Mouse (Mus musculus): ENCODE data around the gene Fosl2. TPM values are rescaled to one million over a fixed set of nuclear protein-coding genes. Genes with fewer than 3 reads are reported as not detected.

The Fosl2 gene
- polyA plus RNA-seq, 1 experiment from 2014 or later, result 0.80 TPM

DNA sequence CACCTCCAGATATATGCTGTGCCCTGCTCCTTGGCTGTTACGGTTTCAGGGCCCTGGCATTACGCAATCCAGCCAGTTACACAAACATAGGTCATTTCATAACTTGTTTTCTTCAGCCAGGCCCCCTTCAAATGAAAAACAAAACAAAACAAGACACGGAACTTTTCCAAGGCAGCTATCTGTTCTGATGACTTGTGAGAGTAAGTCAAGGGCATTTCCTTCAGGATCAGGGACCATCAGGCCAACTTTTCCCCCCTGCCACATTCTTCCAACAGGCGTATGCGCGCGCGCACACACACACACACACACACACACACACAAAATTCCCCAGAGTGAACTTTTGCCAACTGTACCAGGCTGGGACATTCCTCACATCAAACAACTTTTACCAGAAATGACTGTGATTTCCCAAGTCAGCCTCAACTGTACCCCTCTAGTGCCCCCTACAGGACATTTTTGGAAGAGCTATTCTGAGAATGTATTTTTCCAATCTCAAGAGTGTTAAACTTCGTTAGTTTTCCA is 4.0 kb downstream of the Fosl2 start:
- no peaks in the 10 kb centered on the region for H3K9me3 ChIP-seq (ENCODE audit: control insufficient read depth, low read length)
- no peak overlapping the region for H3K9ac ChIP-seq
- no peak overlapping the region for H3K4me2 ChIP-seq (replicated peaks)
- no peak overlapping the region for H3K27ac ChIP-seq
- peak; percentile 89 for DNase-seq (ENCODE audit: low spot score)
- WGBS, result 56% methylated on average over 9 of the region's 9 CpGs
- H3K36me3 ChIP-seq (replicated peaks; ENCODE audit: control insufficient read depth, insufficient read depth), result no peaks in the 10 kb centered on the region
- H3K27me3 ChIP-seq (ENCODE audit: control insufficient read depth, insufficient read depth, low read length), result peaks cover 33% of the 10 kb centered on the region
- H3K4me3 ChIP-seq (replicated peaks; ENCODE audit: low read length), result no peak overlapping the region
- 0 out of 2 replicates have a peak, but pooled peaks cover under 1% of the 10 kb centered on the region for H3K4me1 ChIP-seq (replicated peaks; ENCODE audit: control insufficient read depth, insufficient read depth, low read length)
- ATAC-seq (ENCODE audit: low FRiP score), result no peak

GRCm38 (mm10) chr5:32141899-32142298 is 6.3 kb downstream of the Fosl2 start:
- Histone ChIP-seq H3K36me3 (replicated peaks; ENCODE audit: control insufficient read depth, insufficient read depth) (no peaks in the 10 kb centered on the region), H3K27me3 (ENCODE audit: control insufficient read depth, insufficient read depth, low read length) (peaks cover 22% of the 10 kb centered on the region), H3K4me3 (replicated peaks; ENCODE audit: low read length) (no peak overlapping the region), H3K4me2 (replicated peaks) (no peak overlapping the region), H3K27ac (no peak overlapping the region), H3K4me1 (replicated peaks; ENCODE audit: control insufficient read depth, insufficient read depth, low read length) (no peaks in the 10 kb centered on the region), H3K9me3 (ENCODE audit: control insufficient read depth, low read length) (no peaks in the 10 kb centered on the region), H3K9ac (no peak overlapping the region)
- ATAC-seq (ENCODE audit: low FRiP score), result no peak
- no peak for DNase-seq (ENCODE audit: low spot score)
- 85% methylated on average over 2 of the region's 2 CpGs for WGBS

GRCm38 (mm10) chr5:32143433-32143970 is 7.9 kb downstream of the Fosl2 start:
- no peaks in the 10 kb centered on the region for H3K36me3 ChIP-seq (replicated peaks; ENCODE audit: control insufficient read depth, insufficient read depth)
- no peak for ATAC-seq (ENCODE audit: low FRiP score)
- 74% methylated on average over 13 of the region's 13 CpGs for WGBS

GRCm38 (mm10) chr5:32146281-32146680 is 10.7 kb downstream of the Fosl2 start:
- Histone ChIP-seq H3K27me3 (ENCODE audit: control insufficient read depth, insufficient read depth, low read length) (no peaks in the 10 kb centered on the region; the same call in 1 of the 2 replicates), H3K27ac (no peak overlapping the region), H3K4me2 (replicated peaks) (no peak overlapping the region), H3K4me3 (replicated peaks; ENCODE audit: low read length) (no peak overlapping the region), H3K9me3 (ENCODE audit: control insufficient read depth, low read length) (no peaks in the 10 kb centered on the region), H3K36me3 (replicated peaks; ENCODE audit: control insufficient read depth, insufficient read depth) (no peaks in the 10 kb centered on the region), H3K4me1 (replicated peaks; ENCODE audit: control insufficient read depth, insufficient read depth, low read length) (no peaks in the 10 kb centered on the region), H3K9ac (no peak overlapping the region)
- WGBS, result 97% methylated on average over 6 of the region's 6 CpGs
- no peak for ATAC-seq (ENCODE audit: low FRiP score)
- no peak for DNase-seq (ENCODE audit: low spot score)

More at GRCm38 (mm10) chr5:32143433-32143970, 7.9 kb downstream of the Fosl2 start:
- H3K4me2 ChIP-seq (replicated peaks), result no peak overlapping the region
- H3K27ac ChIP-seq, result no peak overlapping the region
- H3K9ac ChIP-seq, result no peak overlapping the region
- H3K9me3 ChIP-seq (ENCODE audit: control insufficient read depth, low read length), result no peaks in the 10 kb centered on the region
- no peaks in the 10 kb centered on the region for H3K4me1 ChIP-seq (replicated peaks; ENCODE audit: control insufficient read depth, insufficient read depth, low read length)
- peaks cover 6% of the 10 kb centered on the region; the same call in 1 of the 2 replicates for H3K27me3 ChIP-seq (ENCODE audit: control insufficient read depth, insufficient read depth, low read length)
- DNase-seq (ENCODE audit: low spot score), result no peak
- H3K4me3 ChIP-seq (replicated peaks; ENCODE audit: low read length), result no peak overlapping the region

DNA sequence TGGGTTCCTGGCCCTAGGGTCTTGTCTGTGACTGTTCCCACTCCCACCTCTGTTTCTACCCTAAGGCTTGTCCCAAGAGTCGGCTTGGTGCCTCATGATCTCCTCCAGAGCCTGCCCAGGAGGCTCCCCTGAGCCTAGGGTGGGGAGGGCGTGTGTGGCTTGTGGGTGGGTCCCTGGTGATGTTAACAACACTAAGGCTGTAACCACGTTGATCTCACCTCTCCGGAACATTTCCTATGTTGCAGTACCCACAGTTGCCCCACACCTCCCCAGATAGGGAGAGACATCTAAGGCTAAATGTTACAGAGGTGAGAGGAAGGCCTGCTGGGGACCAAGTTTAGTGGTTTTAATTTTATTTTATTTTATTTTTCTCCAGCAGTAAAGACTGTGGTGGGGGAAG is 13.0 kb downstream of the Fosl2 start:
- no peak overlapping the region for H3K9ac ChIP-seq
- no peak for ATAC-seq (ENCODE audit: low FRiP score)
- H3K9me3 ChIP-seq (ENCODE audit: control insufficient read depth, low read length), result no peaks in the 10 kb centered on the region
- H3K27ac ChIP-seq, result no peak overlapping the region
- no peaks in the 10 kb centered on the region; the same call in 1 of the 2 replicates for H3K4me1 ChIP-seq (replicated peaks; ENCODE audit: control insufficient read depth, insufficient read depth, low read length)
- H3K4me3 ChIP-seq (replicated peaks; ENCODE audit: low read length), result no peak overlapping the region
- H3K4me2 ChIP-seq (replicated peaks), result no peak overlapping the region
- 84% methylated on average over 4 of the region's 4 CpGs for WGBS
- no peaks in the 10 kb centered on the region for H3K36me3 ChIP-seq (replicated peaks; ENCODE audit: control insufficient read depth, insufficient read depth)
- no peak for DNase-seq (ENCODE audit: low spot score)
- H3K27me3 ChIP-seq (ENCODE audit: control insufficient read depth, insufficient read depth, low read length), result no peaks in the 10 kb centered on the region; the same call in 1 of the 2 replicates

DNA sequence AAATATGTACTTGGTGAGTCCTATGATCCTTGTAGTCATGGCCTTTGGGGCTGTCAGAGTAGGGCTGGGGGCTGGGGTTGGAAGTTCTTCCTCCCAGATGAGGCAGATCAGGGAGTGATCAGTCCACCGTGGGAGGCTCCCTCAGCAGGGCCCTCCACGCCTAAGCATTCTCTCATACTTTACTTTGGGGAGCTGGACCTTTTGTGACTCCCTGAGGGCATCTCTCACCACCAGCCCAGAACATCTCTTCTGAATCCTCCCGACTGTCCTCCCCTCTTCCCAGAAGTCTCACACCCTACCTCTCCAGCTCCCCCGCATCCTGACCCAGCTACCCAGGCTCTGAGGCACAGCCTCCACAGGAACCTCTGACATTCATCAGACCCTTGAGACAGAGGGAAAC is 15.6 kb downstream of the Fosl2 start:
- DNase-seq (ENCODE audit: low spot score) (no peak), ATAC-seq (ENCODE audit: low FRiP score) (no peak)
- Histone ChIP-seq H3K4me2 (replicated peaks) (no peak overlapping the region), H3K27me3 (ENCODE audit: control insufficient read depth, insufficient read depth, low read length) (no peaks in the 10 kb centered on the region; the same call in 1 of the 2 replicates), H3K9ac (no peak overlapping the region), H3K4me3 (replicated peaks; ENCODE audit: low read length) (no peak overlapping the region), H3K4me1 (replicated peaks; ENCODE audit: control insufficient read depth, insufficient read depth, low read length) (no peaks in the 10 kb centered on the region; the same call in 1 of the 2 replicates), H3K9me3 (ENCODE audit: control insufficient read depth, low read length) (no peaks in the 10 kb centered on the region), H3K27ac (no peak overlapping the region), H3K36me3 (replicated peaks; ENCODE audit: control insufficient read depth, insufficient read depth) (no peaks in the 10 kb centered on the region)
- 29% methylated on average over 4 of the region's 4 CpGs for WGBS

GRCm38 (mm10) chr5:32152725-32153417 is 17.3 kb downstream of the Fosl2 start:
- no peak for DNase-seq (ENCODE audit: low spot score)
- no peaks in the 10 kb centered on the region; the same call in 1 of the 2 replicates for H3K4me1 ChIP-seq (replicated peaks; ENCODE audit: control insufficient read depth, insufficient read depth, low read length)
- H3K4me2 ChIP-seq (replicated peaks), result peak overlapping the region; percentile 49
- H3K27me3 ChIP-seq (ENCODE audit: control insufficient read depth, insufficient read depth, low read length), result no peaks in the 10 kb centered on the region; the same call in 1 of the 2 replicates
- H3K27ac ChIP-seq, result no peak overlapping the region
- no peaks in the 10 kb centered on the region for H3K36me3 ChIP-seq (replicated peaks; ENCODE audit: control insufficient read depth, insufficient read depth)
- ATAC-seq (ENCODE audit: low FRiP score), result no peak
- no peaks in the 10 kb centered on the region for H3K9me3 ChIP-seq (ENCODE audit: control insufficient read depth, low read length)
- H3K9ac ChIP-seq, result no peak overlapping the region
- 51% methylated on average over 28 of the region's 28 CpGs for WGBS
- H3K4me3 ChIP-seq (replicated peaks; ENCODE audit: low read length), result peak overlapping the region; percentile 5

DNA sequence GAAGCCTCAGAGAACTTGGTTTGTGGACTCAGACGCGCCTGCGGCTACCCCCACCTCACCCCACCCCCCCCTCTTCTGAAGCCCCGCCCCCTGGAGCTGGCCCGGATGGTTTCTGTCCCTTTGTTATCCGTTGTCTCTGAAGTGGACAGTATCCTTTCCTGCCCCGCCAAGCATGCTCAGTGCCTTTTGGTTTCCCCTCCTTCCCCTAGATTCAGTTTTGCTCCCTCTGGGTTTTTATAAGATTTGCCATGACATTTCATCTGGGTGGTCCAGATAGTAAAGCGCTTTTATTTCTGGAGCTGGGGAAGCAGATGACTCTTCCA is 17.8 kb downstream of the Fosl2 start:
- DNase-seq (ENCODE audit: low spot score), result no peak
- H3K27ac ChIP-seq, result no peak overlapping the region
- peak overlapping the region; percentile 5 for H3K4me3 ChIP-seq (replicated peaks; ENCODE audit: low read length)
- ATAC-seq (ENCODE audit: low FRiP score), result no peak
- H3K9ac ChIP-seq, result no peak overlapping the region
- H3K4me2 ChIP-seq (replicated peaks), result peak overlapping the region; percentile 49
- H3K27me3 ChIP-seq (ENCODE audit: control insufficient read depth, insufficient read depth, low read length), result no peaks in the 10 kb centered on the region; the same call in 1 of the 2 replicates
- H3K4me1 ChIP-seq (replicated peaks; ENCODE audit: control insufficient read depth, insufficient read depth, low read length), result no peaks in the 10 kb centered on the region; the same call in 1 of the 2 replicates
- WGBS, result 11% methylated on average over 8 of the region's 8 CpGs
- no peaks in the 10 kb centered on the region for H3K36me3 ChIP-seq (replicated peaks; ENCODE audit: control insufficient read depth, insufficient read depth)
- no peaks in the 10 kb centered on the region for H3K9me3 ChIP-seq (ENCODE audit: control insufficient read depth, low read length)

GRCm38 (mm10) chr5:32153791-32154490 is 18.3 kb downstream of the Fosl2 start:
- H3K4me1 ChIP-seq (replicated peaks; ENCODE audit: control insufficient read depth, insufficient read depth, low read length), result no peaks in the 10 kb centered on the region; the same call in 1 of the 2 replicates
- no peak overlapping the region for H3K27ac ChIP-seq
- ATAC-seq (ENCODE audit: low FRiP score) (no peak), DNase-seq (ENCODE audit: low spot score) (no peak)
- H3K9me3 ChIP-seq (ENCODE audit: control insufficient read depth, low read length), result no peaks in the 10 kb centered on the region
- H3K4me3 ChIP-seq (replicated peaks; ENCODE audit: low read length), result peak overlapping the region; percentile 5
- H3K27me3 ChIP-seq (ENCODE audit: control insufficient read depth, insufficient read depth, low read length), result no peaks in the 10 kb centered on the region; the same call in 1 of the 2 replicates
- H3K4me2 ChIP-seq (replicated peaks), result peak overlapping the region; percentile 49
- 58% methylated on average over 17 of the region's 17 CpGs for WGBS
- no peak overlapping the region for H3K9ac ChIP-seq
- H3K36me3 ChIP-seq (replicated peaks; ENCODE audit: control insufficient read depth, insufficient read depth), result no peaks in the 10 kb centered on the region

Data from hindbrain, embryonic 14.5 days (tissue).